Mouse (Mus musculus) adrenal gland, adult 18-20 months (tissue): ENCODE measurements around the gene Dct. TPM values are rescaled to one million over a fixed set of nuclear protein-coding genes. Genes with fewer than 3 reads are reported as not detected.

Experiments used
- total RNA-seq, 2 experiments: library from RNA; stranded (reverse); gene quantifications; 1 replicate in 1 of 2; 2 replicates in 1 of 2; pipeline ENCODE4 v1.2.3; 2021

Gene Dct
- total RNA-seq, 2 experiments from 2014 or later: 0.27 TPM; not detected in 1

Other genes with a start within 250 kb of the Dct start
- gene Tgds, start 80.5 kb upstream of the Dct start, total RNA-seq: 10 to 100 TPM; 13.9 TPM
- 10 to 100 TPM; 21.1 to 27.3 TPM for gene Gpr180, start 84.9 kb upstream of the Dct start, total RNA-seq
- gene Sox21, start 184.8 kb upstream of the Dct start, total RNA-seq: not detected
- gene Gm9376, start 214.7 kb upstream of the Dct start, total RNA-seq: not detected